Mouse (Mus musculus): ENCODE data around the gene Nyap1. TPM values are rescaled to one million over a fixed set of nuclear protein-coding genes. Genes with fewer than 3 reads are reported as not detected.
A peak's percentile ranks its signal among the peaks of the same experiment; 100 is the strongest.
"Not testable (repeated sequence)": the region's sequence is repeated elsewhere in the genome, so short reads cannot be mapped to it uniquely, and the experiment has no call there.

Gene Nyap1
- polyA plus RNA-seq, 1 experiment from 2014 or later, result 19.5 TPM

DNA sequence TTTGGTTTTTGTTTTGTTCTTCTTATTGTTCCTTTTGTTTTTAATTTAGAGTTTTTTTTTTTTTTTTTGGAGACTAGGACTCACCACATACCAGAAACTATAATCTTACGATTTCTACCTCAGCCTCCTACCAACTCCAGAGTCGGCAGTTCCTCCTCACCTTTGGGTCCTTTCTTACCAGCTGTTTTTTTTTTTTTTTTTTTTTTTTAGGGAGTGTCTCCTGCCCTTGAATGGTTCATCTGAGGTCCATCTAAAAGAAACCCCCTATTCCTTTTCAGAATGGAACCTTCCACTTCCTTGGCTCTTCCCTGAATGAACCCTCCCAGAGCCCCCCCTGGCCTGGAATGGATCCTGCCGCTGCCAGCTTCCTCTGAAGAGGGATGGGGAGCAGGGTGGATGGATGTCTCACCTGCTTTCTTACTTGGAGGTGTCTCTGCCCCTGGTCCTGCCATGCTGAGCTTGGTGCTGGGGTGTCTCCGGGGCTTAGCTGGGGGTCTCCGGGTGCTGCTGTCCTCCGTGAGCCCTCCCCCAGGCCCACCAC is 3.9 kb downstream of the Nyap1 start:
- Histone ChIP-seq H3K27me3 (no peaks in the 10 kb centered on the region), H3K9me3 (no peaks in the 10 kb centered on the region), H3K4me1 (peaks cover 73% of the 10 kb centered on the region), H3K27ac (peak overlapping the region; percentile 88; the same call in 1 of the 2 replicates), H3K4me3 (replicated peaks) (no peak overlapping the region), H3K4me2 (peak overlapping the region; percentile 93), H3K36me3 (replicated peaks) (peaks cover 43% of the 10 kb centered on the region), H3K9ac (peak overlapping the region; percentile 88)
- ATAC-seq (ENCODE audit: low FRiP score), result no peak
- WGBS, result 91% methylated on average over 6 of the region's 6 CpGs

DNA sequence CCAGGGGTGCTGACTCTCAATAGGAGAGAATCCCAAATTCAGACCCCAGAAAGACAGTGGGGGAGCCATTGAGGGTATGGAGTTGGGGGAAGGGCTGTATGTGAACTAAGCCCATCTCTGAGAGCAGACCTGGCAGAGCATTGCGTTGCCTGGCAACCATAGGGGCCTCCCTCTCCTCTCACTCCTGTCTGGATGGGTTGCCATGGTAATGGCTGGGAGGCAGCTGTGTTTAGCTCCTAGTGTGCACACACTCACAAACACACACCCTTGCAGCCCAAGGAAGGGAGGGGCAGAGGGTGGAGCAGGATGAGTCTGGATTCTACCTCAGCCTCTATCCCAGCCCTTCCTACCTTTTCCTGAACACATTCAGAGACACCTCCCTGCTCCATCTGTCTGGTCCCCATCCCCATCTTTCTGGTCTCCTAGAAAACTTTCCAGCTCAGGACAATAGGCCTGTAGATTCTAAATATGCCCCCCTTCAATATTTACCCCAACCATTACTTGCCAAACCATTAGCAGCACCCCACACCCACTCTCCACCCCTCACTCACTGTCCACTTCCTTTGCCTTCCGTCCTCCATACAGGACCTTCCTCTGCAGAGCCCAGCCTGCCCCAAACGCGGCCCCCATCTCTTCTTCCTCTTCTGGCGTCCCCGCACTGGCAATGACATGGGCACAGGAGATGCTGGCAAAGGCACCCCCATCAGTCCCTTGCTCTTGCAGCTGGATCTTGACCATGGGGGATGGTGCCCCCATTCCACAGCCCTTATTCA is 6.9 kb downstream of the Nyap1 start:
- peak overlapping the region; percentile 55 for H3K4me2 ChIP-seq
- no peaks in the 10 kb centered on the region for H3K27me3 ChIP-seq
- H3K4me3 ChIP-seq (replicated peaks), result peak overlapping the region; percentile 23
- H3K4me1 ChIP-seq, result peaks cover 66% of the 10 kb centered on the region
- ATAC-seq (ENCODE audit: low FRiP score), result peak; percentile 97
- H3K36me3 ChIP-seq (replicated peaks), result peaks cover 63% of the 10 kb centered on the region
- H3K27ac ChIP-seq, result peak overlapping the region; percentile 99
- 43% methylated on average over 6 of the region's 6 CpGs for WGBS
- peak overlapping the region; percentile 56 for H3K9ac ChIP-seq
- no peaks in the 10 kb centered on the region for H3K9me3 ChIP-seq

DNA sequence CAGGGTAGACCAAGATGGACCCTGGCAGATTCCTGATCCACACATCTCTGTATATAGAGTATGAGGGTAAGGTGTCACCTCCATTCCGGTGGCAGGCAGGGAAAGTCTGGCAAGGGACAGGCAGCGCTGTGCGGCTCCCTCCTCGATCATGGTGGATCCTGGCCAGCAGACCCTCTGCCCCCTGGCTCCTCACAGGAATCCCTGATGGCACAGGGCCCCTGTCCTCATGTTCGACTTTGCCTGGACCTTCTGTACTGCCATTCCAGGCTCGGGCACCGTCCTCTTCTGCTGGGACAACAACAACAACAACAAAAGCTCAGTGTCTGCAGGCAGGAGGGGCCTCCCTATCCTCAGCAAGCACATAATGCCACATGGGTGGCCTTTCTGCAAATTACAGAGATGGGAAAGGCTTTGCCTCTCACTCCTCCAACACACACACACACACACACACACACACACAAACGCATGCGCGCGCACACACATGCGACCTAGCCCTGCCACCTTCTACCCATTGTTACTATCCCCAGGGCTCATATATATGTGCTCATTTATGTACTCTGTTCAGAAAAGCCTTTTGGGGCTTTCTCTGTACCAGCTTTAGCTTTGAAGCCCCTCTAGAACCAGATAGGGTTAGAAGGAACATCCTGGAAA is 7.6 kb downstream of the Nyap1 start:
- 23% methylated on average over 12 of the region's 12 CpGs for WGBS
- Histone ChIP-seq H3K27me3 (no peaks in the 10 kb centered on the region), H3K4me1 (peaks cover 59% of the 10 kb centered on the region), H3K4me2 (peak overlapping the region; percentile 55), H3K4me3 (replicated peaks) (peak overlapping the region; percentile 23), H3K27ac (peak overlapping the region; percentile 99), H3K9me3 (no peaks in the 10 kb centered on the region), H3K9ac (peak overlapping the region; percentile 56), H3K36me3 (replicated peaks) (peaks cover 68% of the 10 kb centered on the region)
- peak; percentile 69 for ATAC-seq (ENCODE audit: low FRiP score)

DNA sequence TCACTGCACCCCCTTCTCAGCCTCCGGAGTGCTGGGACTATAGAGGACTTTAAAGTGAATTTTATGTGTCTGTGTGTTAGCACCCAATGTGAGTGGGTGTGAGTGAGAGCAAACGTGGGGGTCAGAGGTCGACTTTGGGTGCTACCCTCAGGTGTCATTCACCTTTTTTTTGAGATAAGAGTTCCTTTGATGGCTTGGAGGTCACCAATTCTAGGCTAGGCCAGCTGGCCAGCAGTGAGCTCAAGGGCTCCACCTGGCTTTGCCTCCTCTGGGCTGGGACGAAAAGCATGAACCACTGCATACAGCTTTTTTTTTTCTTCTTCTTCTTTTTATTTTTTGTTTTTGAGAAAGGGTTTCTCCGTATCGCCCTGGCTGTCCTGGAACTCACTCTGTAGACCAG is 14.6 kb downstream of the Nyap1 start:
- H3K4me3 ChIP-seq (replicated peaks), result no peak overlapping the region
- 81% methylated on average over 6 of the region's 6 CpGs for whole genome bisulfite sequencing
- ATAC-seq (ENCODE audit: low FRiP score), result no peak

DNA sequence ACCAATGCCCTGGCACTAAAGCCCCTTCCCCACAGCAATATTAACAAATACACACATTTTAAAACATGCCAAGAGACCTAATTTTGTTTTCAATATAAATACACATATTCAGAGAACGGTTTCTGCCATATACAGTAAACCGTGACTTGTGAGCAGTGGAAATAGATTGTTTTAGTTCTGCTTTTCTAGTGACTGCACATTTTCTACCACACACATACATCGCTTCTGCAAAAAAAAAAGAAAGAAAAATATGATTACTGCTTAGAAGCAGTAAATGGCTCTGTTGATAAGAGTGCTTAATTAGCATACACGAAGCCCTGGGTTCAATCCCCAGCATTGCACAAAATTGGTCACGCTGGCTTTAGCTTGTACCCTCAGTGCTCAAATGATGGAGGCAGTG is 17.6 kb downstream of the Nyap1 start:
- Histone ChIP-seq H3K9me3 (no peaks in the 10 kb centered on the region), H3K4me1 (no peaks in the 10 kb centered on the region), H3K27me3 (no peaks in the 10 kb centered on the region; the same call in 1 of the 2 replicates), H3K9ac (no peak overlapping the region), H3K27ac (no peak overlapping the region), H3K36me3 (replicated peaks) (0 out of 2 replicates have a peak, but pooled peaks cover 2% of the 10 kb centered on the region), H3K4me2 (no peak overlapping the region), H3K4me3 (replicated peaks) (no peak overlapping the region)
- no peak for ATAC-seq (ENCODE audit: low FRiP score)
- 93% methylated on average over 5 of the region's 5 CpGs for WGBS

More for the DNA sequence above, 14.6 kb downstream of the Nyap1 start:
- Histone ChIP-seq H3K27me3 (no peaks in the 10 kb centered on the region; the same call in 1 of the 2 replicates), H3K27ac (no peak overlapping the region), H3K4me1 (peaks cover 9% of the 10 kb centered on the region), H3K9ac (no peak overlapping the region), H3K9me3 (no peaks in the 10 kb centered on the region), H3K4me2 (no peak overlapping the region), H3K36me3 (replicated peaks) (peaks cover 20% of the 10 kb centered on the region; the same call in 1 of the 2 replicates)

DNA sequence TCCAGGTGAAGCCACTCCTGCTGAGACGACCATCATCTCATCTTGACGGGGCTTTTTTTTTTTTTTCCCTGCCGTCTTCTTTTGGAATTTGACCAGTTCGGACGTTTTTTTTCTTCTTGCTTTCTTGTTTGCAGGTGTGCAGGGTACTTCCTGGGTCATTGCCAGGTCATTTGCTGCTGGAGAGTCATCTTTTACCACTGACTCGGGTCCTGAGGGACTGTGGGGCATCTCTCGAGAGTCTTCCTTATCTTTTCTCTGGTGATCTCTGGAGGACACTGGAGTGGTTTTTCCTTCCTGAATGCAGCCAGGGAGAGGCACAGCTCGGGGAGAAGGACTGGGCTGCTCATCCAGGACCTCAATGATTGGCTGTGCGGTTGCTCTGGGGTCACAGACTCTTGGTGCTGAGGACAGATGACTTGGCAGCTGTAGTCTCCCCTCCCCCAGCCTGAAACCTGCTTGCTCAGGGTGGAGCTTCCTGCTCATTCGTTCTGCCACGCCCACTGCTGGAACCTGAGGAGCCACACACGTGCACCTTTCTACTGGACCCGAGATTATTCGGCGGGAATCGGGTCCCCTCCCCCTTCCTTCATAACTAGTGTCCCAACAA is 20.7 kb downstream of the Nyap1 start:
- WGBS, result 25% methylated on average over 10 of the region's 16 CpGs
- not testable (repeated sequence) for H3K36me3 ChIP-seq (replicated peaks); H3K9ac ChIP-seq; ATAC-seq (ENCODE audit: low FRiP score); H3K4me3 ChIP-seq (replicated peaks); H3K4me1 ChIP-seq; H3K27ac ChIP-seq; H3K27me3 ChIP-seq; H3K9me3 ChIP-seq
- peak overlapping the region; percentile 25 for H3K4me2 ChIP-seq

DNA sequence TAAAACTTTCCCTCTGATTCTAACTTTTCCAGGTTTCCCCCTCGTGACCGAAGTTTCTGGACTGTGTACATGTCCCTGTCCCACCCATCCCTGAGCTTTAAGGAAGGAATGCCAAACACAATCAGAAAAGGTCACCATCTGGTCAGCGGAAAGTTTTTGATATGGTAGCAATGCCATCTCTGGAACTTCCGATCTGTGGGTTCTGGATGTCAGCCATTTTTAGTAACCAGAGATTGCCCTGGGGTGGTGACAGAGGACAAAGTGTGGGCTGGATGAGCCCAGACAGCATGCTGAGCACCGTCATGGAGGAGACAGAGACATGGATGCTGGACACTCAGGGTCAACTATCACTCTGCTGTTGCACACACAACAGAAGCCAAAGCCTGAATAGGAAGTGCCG is 22.3 kb downstream of the Nyap1 start:
- no peak overlapping the region for H3K9ac ChIP-seq
- H3K4me1 ChIP-seq, result no peaks in the 10 kb centered on the region
- no peaks in the 10 kb centered on the region for H3K36me3 ChIP-seq (replicated peaks)
- ATAC-seq (ENCODE audit: low FRiP score), result no peak
- H3K27me3 ChIP-seq, result no peaks in the 10 kb centered on the region; the same call in 1 of the 2 replicates
- H3K27ac ChIP-seq, result no peak overlapping the region
- H3K4me3 ChIP-seq (replicated peaks), result no peak overlapping the region
- no peak overlapping the region for H3K4me2 ChIP-seq
- H3K9me3 ChIP-seq, result no peaks in the 10 kb centered on the region
- WGBS, result 94% methylated on average over 6 of the region's 6 CpGs

DNA sequence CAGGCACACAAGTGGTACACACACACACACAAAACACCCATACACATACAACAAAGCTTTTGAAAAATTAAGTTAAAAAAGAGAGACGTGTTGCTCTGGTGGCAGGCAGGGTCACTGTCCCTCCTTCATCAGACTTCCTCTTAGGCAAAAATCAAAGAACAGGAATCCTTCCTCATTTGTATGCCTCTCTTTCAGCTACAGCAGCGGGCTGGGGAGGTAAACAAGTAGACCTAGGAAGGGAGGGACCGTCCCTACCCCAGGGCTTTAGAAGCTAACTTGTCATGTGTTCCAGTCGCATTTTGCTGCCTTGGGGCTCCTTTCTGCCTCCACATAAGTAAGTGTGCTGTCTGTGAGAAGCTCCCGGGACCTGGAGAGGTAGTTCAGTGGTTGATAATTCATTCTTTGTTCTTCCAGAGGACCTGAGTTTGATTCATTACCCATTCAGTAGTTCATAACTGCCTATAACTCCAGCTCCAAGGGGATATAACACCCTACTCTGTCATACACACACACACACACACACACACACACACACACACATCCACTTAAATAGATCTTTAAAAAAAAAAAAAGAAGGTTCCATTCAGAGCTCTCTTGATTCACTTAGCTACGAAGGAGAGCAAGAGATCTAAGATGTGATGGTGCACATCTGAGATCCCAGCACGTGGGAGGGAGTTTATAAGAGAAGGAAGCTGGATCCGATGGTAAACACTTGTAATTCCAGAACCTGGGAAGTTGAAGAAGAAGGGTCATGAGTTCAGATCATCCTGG is 23.2 kb downstream of the Nyap1 start:
- no peak overlapping the region for H3K27ac ChIP-seq
- ATAC-seq (ENCODE audit: low FRiP score), result no peak
- H3K4me2 ChIP-seq, result no peak overlapping the region

DNA sequence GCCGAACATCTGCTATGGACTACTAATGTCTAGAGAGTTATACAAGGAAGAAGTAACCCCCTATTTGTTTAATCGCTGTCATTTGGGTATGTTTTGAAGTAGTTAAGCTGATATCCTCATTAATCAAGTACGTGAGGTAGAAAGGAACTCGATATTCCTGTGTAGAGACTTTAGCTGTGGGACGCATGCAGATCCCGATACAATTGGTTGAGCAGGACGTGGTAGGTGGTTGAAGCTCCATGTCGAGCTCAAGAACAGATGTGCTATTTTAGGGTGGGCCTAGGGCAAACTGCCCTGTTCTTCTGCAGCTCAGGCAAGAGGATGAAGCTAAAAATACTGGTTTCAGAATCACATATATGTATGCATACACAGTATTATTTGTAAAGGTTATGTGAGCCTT is 25.7 kb downstream of the Nyap1 start:
- Histone ChIP-seq H3K27me3 (no peaks in the 10 kb centered on the region), H3K9ac (no peak overlapping the region), H3K36me3 (replicated peaks) (no peaks in the 10 kb centered on the region), H3K4me1 (no peaks in the 10 kb centered on the region), H3K27ac (no peak overlapping the region), H3K4me3 (replicated peaks) (no peak overlapping the region), H3K4me2 (no peak overlapping the region), H3K9me3 (no peaks in the 10 kb centered on the region)
- WGBS, result 79% methylated on average over 8 of the region's 8 CpGs
- no peak for ATAC-seq (ENCODE audit: low FRiP score)

More for the DNA sequence above, 23.2 kb downstream of the Nyap1 start:
- Histone ChIP-seq H3K27me3 (no peaks in the 10 kb centered on the region; the same call in 1 of the 2 replicates), H3K36me3 (replicated peaks) (no peaks in the 10 kb centered on the region), H3K9me3 (no peaks in the 10 kb centered on the region), H3K9ac (no peak overlapping the region), H3K4me1 (no peaks in the 10 kb centered on the region), H3K4me3 (replicated peaks) (no peak overlapping the region)
- WGBS, result 64% methylated on average over 8 of the region's 8 CpGs

DNA sequence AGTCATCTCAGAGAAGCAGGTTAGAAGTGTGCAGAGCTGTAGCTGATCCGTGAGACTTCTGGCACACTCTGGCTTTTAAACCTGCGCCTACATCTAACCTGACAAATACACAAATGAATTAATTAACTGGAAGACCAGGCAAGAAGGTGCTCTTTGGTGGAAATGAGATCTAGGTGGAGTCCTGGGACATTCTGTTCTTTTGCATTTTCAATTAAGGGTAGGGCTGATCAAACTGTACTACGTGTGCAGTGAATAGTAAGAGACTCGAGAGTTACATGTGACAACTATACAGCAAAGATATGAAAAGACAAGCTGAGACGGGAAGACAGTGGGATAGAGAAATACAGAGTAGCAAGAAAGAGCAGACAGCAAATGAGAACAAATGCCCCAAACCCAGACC is 28.0 kb downstream of the Nyap1 start:
- Histone ChIP-seq H3K9me3 (no peaks in the 10 kb centered on the region), H3K27ac (no peak overlapping the region), H3K4me3 (replicated peaks) (no peak overlapping the region), H3K4me1 (no peaks in the 10 kb centered on the region), H3K9ac (no peak overlapping the region), H3K27me3 (no peaks in the 10 kb centered on the region), H3K36me3 (replicated peaks) (no peaks in the 10 kb centered on the region), H3K4me2 (no peak overlapping the region)
- WGBS, result 84% methylated on average over 5 of the region's 5 CpGs
- no peak for ATAC-seq (ENCODE audit: low FRiP score)

DNA sequence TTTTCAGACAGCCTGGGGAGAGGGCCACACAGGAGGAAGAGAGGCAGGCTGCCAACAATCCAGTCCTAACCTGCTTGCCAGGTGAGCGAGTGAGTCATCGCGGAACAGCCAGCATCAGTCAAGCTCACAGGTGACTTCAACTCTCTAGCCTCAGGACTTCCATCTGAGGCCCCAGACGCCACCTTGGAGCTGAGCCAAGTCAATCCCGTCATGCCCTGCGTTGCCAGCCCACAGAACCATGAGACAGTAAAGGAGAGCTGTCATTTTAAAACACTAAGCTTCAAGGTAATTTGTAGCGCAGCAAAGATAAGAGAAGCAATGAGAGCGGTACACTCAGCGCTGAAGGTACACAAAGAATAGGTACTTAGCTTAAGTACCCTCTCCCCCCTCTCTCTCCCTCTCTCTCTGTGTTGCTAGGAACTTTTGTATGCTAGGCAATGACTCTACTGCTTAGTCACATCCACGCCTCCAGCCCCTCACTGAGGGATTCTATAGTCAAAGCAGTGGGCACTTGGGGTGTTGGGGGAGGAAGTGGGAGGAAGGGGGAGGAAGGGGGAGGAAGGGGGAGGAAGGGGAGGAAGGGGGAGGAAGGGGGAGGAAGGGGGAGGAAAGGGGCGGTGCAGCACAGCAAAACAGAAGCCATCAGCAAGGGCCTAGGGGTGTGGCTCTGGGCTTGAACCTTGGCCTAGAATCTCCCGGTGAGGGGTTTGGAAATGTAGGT is 34.3 kb downstream of the Nyap1 start:
- no peak overlapping the region for H3K4me3 ChIP-seq (replicated peaks)
- peak overlapping the region; percentile 36; the same call in 1 of the 2 replicates for H3K27ac ChIP-seq
- ATAC-seq (ENCODE audit: low FRiP score), result no peak
- no peak overlapping the region; the same call in 1 of the 2 replicates for H3K4me2 ChIP-seq
- no peaks in the 10 kb centered on the region for H3K9me3 ChIP-seq
- peaks cover 24% of the 10 kb centered on the region for H3K4me1 ChIP-seq
- no peak overlapping the region for H3K9ac ChIP-seq
- no peaks in the 10 kb centered on the region for H3K36me3 ChIP-seq (replicated peaks)
- 73% methylated on average over 11 of the region's 12 CpGs for WGBS
- H3K27me3 ChIP-seq, result no peaks in the 10 kb centered on the region

All from forebrain, embryonic 12.5 days (tissue).